Mouse (Mus musculus): ENCODE results near the gene Sulf2. TPM values are rescaled to one million over a fixed set of nuclear protein-coding genes. Genes with fewer than 3 reads are reported as not detected.

Sulf2 gene
- polyA plus RNA-seq, 1 experiment from 2014 or later: 134 TPM

DNA sequence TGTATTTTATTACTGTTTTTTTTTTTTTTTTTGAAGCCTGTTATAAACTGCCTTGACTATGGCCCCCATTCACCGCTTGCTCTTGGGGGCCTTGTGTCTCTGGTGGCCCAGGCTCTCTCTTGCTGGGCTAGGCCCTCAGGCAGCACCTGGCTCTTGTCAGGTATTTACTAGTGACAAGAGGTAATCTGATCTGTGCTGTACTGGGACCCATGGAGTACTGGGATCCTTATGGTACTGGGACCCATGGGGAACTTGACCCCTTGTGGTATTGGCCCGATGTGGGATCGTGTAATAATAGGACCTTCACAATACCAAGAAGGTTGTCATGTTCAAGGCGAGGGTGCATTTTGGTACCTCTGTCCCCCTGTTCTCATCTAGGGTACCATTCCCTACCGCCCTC, 4.9 kb downstream of the Sulf2 start:
- 90% methylated on average over 5 of the region's 5 CpGs for WGBS
- DNase-seq (ENCODE audit: low spot score) (no peak), ATAC-seq (replicated peaks; ENCODE audit: low FRiP score, low TSS enrichment, low read depth) (no peak)
- Histone ChIP-seq H3K4me2 (ENCODE audit: low read length) (no peak overlapping the region), H3K27me3 (replicated peaks; ENCODE audit: control insufficient read depth, insufficient read depth, low read length) (no peaks in the 10 kb centered on the region), H3K4me3 (ENCODE audit: low read depth, low read length) (no peak overlapping the region), H3K36me3 (ENCODE audit: control insufficient read depth, insufficient read depth, low read length) (peaks cover 2% of the 10 kb centered on the region; the same call in 1 of the 2 replicates), H3K9ac (ENCODE audit: low read length) (no peak overlapping the region), H3K9me3 (ENCODE audit: control insufficient read depth, low read length) (no peaks in the 10 kb centered on the region), H3K4me1 (replicated peaks; ENCODE audit: control insufficient read depth, insufficient read depth, low read length) (peaks cover 62% of the 10 kb centered on the region), H3K27ac (ENCODE audit: low read depth) (no peak overlapping the region)

DNA sequence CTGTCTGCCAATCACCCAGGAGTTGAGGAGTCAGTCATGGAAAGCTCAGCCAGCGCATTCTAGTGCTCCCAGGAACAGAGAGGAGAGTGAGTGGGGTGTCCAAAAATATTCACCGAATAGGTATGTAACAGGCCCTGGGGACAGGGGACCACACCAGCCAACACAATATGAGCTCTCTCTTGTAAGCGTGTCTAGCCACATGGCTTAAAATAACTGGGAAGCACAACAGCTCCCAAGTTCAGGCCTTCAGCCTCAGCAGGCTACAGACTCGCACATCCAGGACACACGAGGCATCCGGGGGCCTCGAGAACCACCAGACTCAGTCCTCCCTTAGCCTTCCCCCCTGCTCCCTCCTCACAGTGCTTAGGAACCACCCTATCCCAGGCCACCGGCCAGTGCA, 6.0 kb downstream of the Sulf2 start:
- peak overlapping the region; percentile 43; the same call in 1 of the 2 replicates for H3K27ac ChIP-seq (ENCODE audit: low read depth)

GRCm38 (mm10) chr2:166148672-166149332, 6.7 kb downstream of the Sulf2 start:
- ATAC-seq (replicated peaks; ENCODE audit: low FRiP score, low TSS enrichment, low read depth): no peak
- Histone ChIP-seq H3K9ac (ENCODE audit: low read length) (no peak overlapping the region), H3K27ac (ENCODE audit: low read depth) (peak overlapping the region; percentile 43; the same call in 1 of the 2 replicates), H3K4me2 (ENCODE audit: low read length) (peak overlapping the region; percentile 23), H3K36me3 (ENCODE audit: control insufficient read depth, insufficient read depth, low read length) (peaks cover 5% of the 10 kb centered on the region; the same call in 1 of the 2 replicates), H3K27me3 (replicated peaks; ENCODE audit: control insufficient read depth, insufficient read depth, low read length) (no peaks in the 10 kb centered on the region), H3K4me1 (replicated peaks; ENCODE audit: control insufficient read depth, insufficient read depth, low read length) (peaks cover 70% of the 10 kb centered on the region), H3K4me3 (ENCODE audit: low read depth, low read length) (no peak overlapping the region), H3K9me3 (ENCODE audit: control insufficient read depth, low read length) (no peaks in the 10 kb centered on the region)
- peak; percentile 73 for DNase-seq (ENCODE audit: low spot score)
- 20% methylated on average over 13 of the region's 13 CpGs for WGBS

More for the DNA sequence above, 6.0 kb downstream of the Sulf2 start:
- Histone ChIP-seq H3K36me3 (ENCODE audit: control insufficient read depth, insufficient read depth, low read length) (peaks cover 5% of the 10 kb centered on the region; the same call in 1 of the 2 replicates), H3K4me3 (ENCODE audit: low read depth, low read length) (no peak overlapping the region), H3K4me1 (replicated peaks; ENCODE audit: control insufficient read depth, insufficient read depth, low read length) (peaks cover 68% of the 10 kb centered on the region), H3K4me2 (ENCODE audit: low read length) (no peak overlapping the region), H3K9ac (ENCODE audit: low read length) (no peak overlapping the region), H3K9me3 (ENCODE audit: control insufficient read depth, low read length) (no peaks in the 10 kb centered on the region), H3K27me3 (replicated peaks; ENCODE audit: control insufficient read depth, insufficient read depth, low read length) (no peaks in the 10 kb centered on the region)
- ATAC-seq (replicated peaks; ENCODE audit: low FRiP score, low TSS enrichment, low read depth) (no peak), DNase-seq (ENCODE audit: low spot score) (no peak)
- 71% methylated on average over 8 of the region's 8 CpGs for WGBS

DNA sequence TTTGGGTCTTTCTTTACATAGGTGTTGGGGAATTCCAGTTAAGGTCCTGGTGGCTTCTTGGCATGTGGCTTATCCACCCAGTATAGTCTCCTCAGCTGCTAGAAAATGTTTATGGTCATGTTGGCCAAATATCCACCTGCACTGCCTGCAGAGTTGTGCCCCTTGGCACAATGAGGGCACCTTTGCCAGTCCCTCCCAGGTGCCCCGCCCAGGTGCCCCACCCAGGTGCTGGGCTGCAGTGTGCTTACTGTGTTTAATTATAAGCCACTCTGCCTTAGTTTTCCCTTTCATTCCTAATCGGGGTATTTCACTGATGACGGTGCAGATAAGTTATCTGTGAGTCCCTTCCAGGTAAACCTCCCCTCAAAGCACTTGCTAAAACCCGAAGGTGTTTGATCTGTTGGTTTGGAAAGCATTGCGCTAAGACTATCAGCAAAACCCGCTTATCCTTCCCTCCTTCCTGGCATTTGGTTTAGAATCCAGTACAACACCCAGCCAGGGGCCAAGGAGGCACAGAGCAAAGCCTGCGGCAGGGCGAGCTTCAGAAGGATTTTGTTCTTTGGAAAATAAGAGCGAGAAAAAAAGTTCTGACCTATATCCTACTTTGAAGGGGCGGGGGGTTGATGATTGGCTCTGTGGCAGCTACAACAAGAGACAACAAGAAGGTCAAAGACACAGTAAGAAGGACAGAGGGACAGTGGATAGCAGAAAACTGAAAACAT, 7.4 kb downstream of the Sulf2 start:
- DNase-seq (ENCODE audit: low spot score) (no peak), ATAC-seq (replicated peaks; ENCODE audit: low FRiP score, low TSS enrichment, low read depth) (no peak)
- Histone ChIP-seq H3K27ac (ENCODE audit: low read depth) (0 out of 2 replicates have a peak overlapping the region, but pooled peaks have one; percentile 43), H3K4me2 (ENCODE audit: low read length) (no peak overlapping the region), H3K4me3 (ENCODE audit: low read depth, low read length) (no peak overlapping the region), H3K9me3 (ENCODE audit: control insufficient read depth, low read length) (no peaks in the 10 kb centered on the region), H3K36me3 (ENCODE audit: control insufficient read depth, insufficient read depth, low read length) (peaks cover 5% of the 10 kb centered on the region; the same call in 1 of the 2 replicates), H3K27me3 (replicated peaks; ENCODE audit: control insufficient read depth, insufficient read depth, low read length) (no peaks in the 10 kb centered on the region), H3K9ac (ENCODE audit: low read length) (no peak overlapping the region), H3K4me1 (replicated peaks; ENCODE audit: control insufficient read depth, insufficient read depth, low read length) (peaks cover 70% of the 10 kb centered on the region)
- WGBS: 71% methylated on average over 10 of the region's 10 CpGs

GRCm38 (mm10) chr2:166146446-166146845, 9.0 kb downstream of the Sulf2 start:
- H3K9me3 ChIP-seq (ENCODE audit: control insufficient read depth, low read length): no peaks in the 10 kb centered on the region
- H3K4me2 ChIP-seq (ENCODE audit: low read length): no peak overlapping the region
- H3K4me1 ChIP-seq (replicated peaks; ENCODE audit: control insufficient read depth, insufficient read depth, low read length): peaks cover 61% of the 10 kb centered on the region
- ATAC-seq (replicated peaks; ENCODE audit: low FRiP score, low TSS enrichment, low read depth): no peak
- no peak overlapping the region for H3K27ac ChIP-seq (ENCODE audit: low read depth)
- H3K9ac ChIP-seq (ENCODE audit: low read length): no peak overlapping the region
- H3K4me3 ChIP-seq (ENCODE audit: low read depth, low read length): no peak overlapping the region
- no peaks in the 10 kb centered on the region for H3K27me3 ChIP-seq (replicated peaks; ENCODE audit: control insufficient read depth, insufficient read depth, low read length)
- WGBS: 72% methylated on average over 7 of the region's 7 CpGs
- peaks cover 5% of the 10 kb centered on the region; the same call in 1 of the 2 replicates for H3K36me3 ChIP-seq (ENCODE audit: control insufficient read depth, insufficient read depth, low read length)
- DNase-seq (ENCODE audit: low spot score): no peak

DNA sequence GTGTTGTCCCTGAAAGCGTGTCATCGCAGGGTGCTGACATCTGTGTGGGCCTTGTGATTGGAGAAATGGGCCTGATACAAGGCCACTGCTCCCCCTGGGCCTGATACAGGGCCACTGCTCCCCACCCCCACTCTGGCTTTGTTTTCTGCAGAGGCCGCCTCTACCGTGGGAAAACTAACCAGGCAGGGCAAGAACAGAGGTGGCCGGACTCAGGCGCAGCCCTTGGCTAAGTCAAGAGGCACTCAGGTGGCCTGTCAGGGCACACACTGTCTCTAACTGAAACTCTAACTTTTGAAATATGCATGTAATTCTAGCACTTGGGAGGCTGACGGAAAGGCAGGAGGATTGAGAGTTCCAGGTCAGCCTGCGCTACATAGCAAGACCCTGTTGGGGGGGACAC, 10.4 kb downstream of the Sulf2 start:
- Histone ChIP-seq H3K4me2 (ENCODE audit: low read length) (no peak overlapping the region), H3K36me3 (ENCODE audit: control insufficient read depth, insufficient read depth, low read length) (peaks cover 5% of the 10 kb centered on the region; the same call in 1 of the 2 replicates), H3K27me3 (replicated peaks; ENCODE audit: control insufficient read depth, insufficient read depth, low read length) (no peaks in the 10 kb centered on the region)

DNA sequence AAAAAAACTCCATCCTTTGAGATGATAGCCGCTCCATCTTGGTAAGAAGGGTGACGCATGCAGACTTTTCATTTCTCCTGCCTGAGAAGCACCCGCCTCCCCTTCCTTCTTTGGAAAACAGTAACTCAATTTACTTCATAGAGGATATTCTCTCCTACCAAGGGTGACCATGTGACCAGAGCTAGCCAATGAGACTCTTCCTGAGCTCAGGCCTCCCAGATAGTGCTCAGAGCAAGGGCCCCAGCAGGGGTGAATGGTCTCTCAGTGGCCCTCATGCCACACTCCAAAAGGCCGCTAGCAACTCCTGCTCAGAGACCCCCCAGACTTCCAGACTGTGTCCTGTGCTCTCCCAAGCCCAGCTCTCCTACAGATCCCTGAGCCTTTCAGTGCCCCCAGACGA, 11.6 kb downstream of the Sulf2 start:
- Histone ChIP-seq H3K36me3 (ENCODE audit: control insufficient read depth, insufficient read depth, low read length) (peaks cover 13% of the 10 kb centered on the region; the same call in 1 of the 2 replicates), H3K9me3 (ENCODE audit: control insufficient read depth, low read length) (no peaks in the 10 kb centered on the region), H3K27ac (ENCODE audit: low read depth) (no peak overlapping the region), H3K4me2 (ENCODE audit: low read length) (no peak overlapping the region), H3K27me3 (replicated peaks; ENCODE audit: control insufficient read depth, insufficient read depth, low read length) (no peaks in the 10 kb centered on the region), H3K9ac (ENCODE audit: low read length) (no peak overlapping the region), H3K4me3 (ENCODE audit: low read depth, low read length) (no peak overlapping the region), H3K4me1 (replicated peaks; ENCODE audit: control insufficient read depth, insufficient read depth, low read length) (peaks cover 45% of the 10 kb centered on the region)
- DNase-seq (ENCODE audit: low spot score) (no peak), ATAC-seq (replicated peaks; ENCODE audit: low FRiP score, low TSS enrichment, low read depth) (no peak)
- WGBS: 83% methylated on average over 5 of the region's 5 CpGs

More for the DNA sequence above, 10.4 kb downstream of the Sulf2 start:
- Histone ChIP-seq H3K4me3 (ENCODE audit: low read depth, low read length) (no peak overlapping the region), H3K4me1 (replicated peaks; ENCODE audit: control insufficient read depth, insufficient read depth, low read length) (peaks cover 56% of the 10 kb centered on the region), H3K9ac (ENCODE audit: low read length) (no peak overlapping the region), H3K9me3 (ENCODE audit: control insufficient read depth, low read length) (no peaks in the 10 kb centered on the region), H3K27ac (ENCODE audit: low read depth) (no peak overlapping the region)
- no peak for DNase-seq (ENCODE audit: low spot score)
- ATAC-seq (replicated peaks; ENCODE audit: low FRiP score, low TSS enrichment, low read depth): no peak
- WGBS: 82% methylated on average over 8 of the region's 8 CpGs

- Histone ChIP-seq H3K27ac (ENCODE audit: low read depth) (peak overlapping the region; percentile 59; the same call in 1 of the 2 replicates), H3K9ac (ENCODE audit: low read length) (no peak overlapping the region), H3K4me1 (replicated peaks; ENCODE audit: control insufficient read depth, insufficient read depth, low read length) (peaks cover 33% of the 10 kb centered on the region), H3K36me3 (ENCODE audit: control insufficient read depth, insufficient read depth, low read length) (peaks cover 13% of the 10 kb centered on the region; the same call in 1 of the 2 replicates), H3K4me3 (ENCODE audit: low read depth, low read length) (no peak overlapping the region), H3K4me2 (ENCODE audit: low read length) (0 out of 2 replicates have a peak overlapping the region, but pooled peaks have one; percentile 3), H3K27me3 (replicated peaks; ENCODE audit: control insufficient read depth, insufficient read depth, low read length) (no peaks in the 10 kb centered on the region), H3K9me3 (ENCODE audit: control insufficient read depth, low read length) (no peaks in the 10 kb centered on the region)
- DNase-seq (ENCODE audit: low spot score): no peak
- 0 out of 2 replicates have a peak, but pooled peaks have one; percentile 30 for ATAC-seq (replicated peaks; ENCODE audit: low FRiP score, low TSS enrichment, low read depth)
- 52% methylated on average over 19 of the region's 19 CpGs for WGBS
Measured at GRCm38 (mm10) chr2:166142561-166143112, 12.8 kb downstream of the Sulf2 start.
